Mouse (Mus musculus): ENCODE data around the gene Thbd. TPM values are rescaled to one million over a fixed set of nuclear protein-coding genes. Genes with fewer than 3 reads are reported as not detected.
A peak's percentile ranks its signal among the peaks of the same experiment; 100 is the strongest.

Thbd gene
- 10 to 100 TPM; 41.8 to 57.1 TPM for total RNA-seq (2021)

- peak; percentile 84 for DNase-seq (ENCODE audit: low spot score)
- intact Hi-C loops (cut with DNase I) = loop anchor here (5.0 kb wide), 5 partner anchors 129 to 249 kb away; no protein-coding TSS in a partner anchor
These were observed at the start of gene Thbd for GRCm38 (mm10) chr2:148407870-148408760. Thbd (minus strand) TSS chr2:148408188.

- no peak for DNase-seq (ENCODE audit: low spot score)
- intact Hi-C loops (cut with DNase I) = no loop called here
These were observed 47.4 kb upstream of the Thbd start for GRCm38 (mm10) chr2:148455341-148455740.

- intact Hi-C loops (cut with DNase I) = no loop called here
These were observed 46.1 kb upstream of the Thbd start for GRCm38 (mm10) chr2:148454014-148454542.

GRCm38 (mm10) chr2:148453061-148453460 is 45.1 kb upstream of the Thbd start:
- no peak for DNase-seq (ENCODE audit: low spot score)

More at GRCm38 (mm10) chr2:148454014-148454542, 46.1 kb upstream of the Thbd start:
- DNase-seq (ENCODE audit: low spot score) = no peak

GRCm38 (mm10) chr2:148451498-148451897 is 43.5 kb upstream of the Thbd start:
- no peak for DNase-seq (ENCODE audit: low spot score)
- intact Hi-C loops (cut with DNase I) = no loop called here

More at GRCm38 (mm10) chr2:148453061-148453460, 45.1 kb upstream of the Thbd start:
- intact Hi-C loops (cut with DNase I) = no loop called here

GRCm38 (mm10) chr2:148450616-148451015 is 42.6 kb upstream of the Thbd start:
- intact Hi-C loops (cut with DNase I) = no loop called here
- no peak for DNase-seq (ENCODE audit: low spot score)

GRCm38 (mm10) chr2:148449659-148450058 is 41.7 kb upstream of the Thbd start:
- no peak for DNase-seq (ENCODE audit: low spot score)
- intact Hi-C loops (cut with DNase I) = loop anchor here (10.0 kb wide), 1 partner anchor 85 kb away; no protein-coding TSS in a partner anchor

GRCm38 (mm10) chr2:148446446-148446845 is 38.5 kb upstream of the Thbd start:
- DNase-seq (ENCODE audit: low spot score) = no peak
- intact Hi-C loops (cut with DNase I) = loop anchor here (10.0 kb wide), 1 partner anchor 88 kb away; no protein-coding TSS in a partner anchor

- intact Hi-C loops (cut with DNase I) = loop anchor here (10.0 kb wide), 1 partner anchor 89 kb away; no protein-coding TSS in a partner anchor
- no peak for DNase-seq (ENCODE audit: low spot score)
These were observed 37.6 kb upstream of the Thbd start for GRCm38 (mm10) chr2:148445616-148446015.

- DNase-seq (ENCODE audit: low spot score) = no peak
- intact Hi-C loops (cut with DNase I) = loop anchor here (10.0 kb wide), 1 partner anchor 90 kb away; no protein-coding TSS in a partner anchor
These were observed 36.5 kb upstream of the Thbd start for GRCm38 (mm10) chr2:148444472-148444871.

GRCm38 (mm10) chr2:148443249-148443958 is 35.4 kb upstream of the Thbd start, which contains the start of gene Cd93:
Cd93 (minus strand) TSS chr2:148443563.
- intact Hi-C loops (cut with DNase I) = loop anchor here (2.0 to 10.0 kb wide), 2 partner anchors 33 to 91 kb away; no protein-coding TSS in a partner anchor
- DNase-seq (ENCODE audit: low spot score) = peak; percentile 66

- intact Hi-C loops (cut with DNase I) = loop anchor here (2.0 to 10.0 kb wide), 2 partner anchors 34 to 92 kb away; no protein-coding TSS in a partner anchor
These were observed 34.7 kb upstream of the Thbd start for GRCm38 (mm10) chr2:148442710-148443109.

GRCm38 (mm10) chr2:148442172-148442571 is 34.2 kb upstream of the Thbd start:
- DNase-seq (ENCODE audit: low spot score) = no peak
- intact Hi-C loops (cut with DNase I) = loop anchor here (2.0 to 10.0 kb wide), 2 partner anchors 35 to 93 kb away; no protein-coding TSS in a partner anchor

More at GRCm38 (mm10) chr2:148442710-148443109, 34.7 kb upstream of the Thbd start:
- DNase-seq (ENCODE audit: low spot score) = no peak

- intact Hi-C loops (cut with DNase I) = loop anchor here (10.0 kb wide), 1 partner anchor 93 kb away; no protein-coding TSS in a partner anchor
- no peak for DNase-seq (ENCODE audit: low spot score)
These were observed 33.4 kb upstream of the Thbd start for GRCm38 (mm10) chr2:148441421-148441820.

- no peak for DNase-seq (ENCODE audit: low spot score)
- intact Hi-C loops (cut with DNase I) = loop anchor here (10.0 kb wide), 1 partner anchor 95 kb away; no protein-coding TSS in a partner anchor
These were observed 31.8 kb upstream of the Thbd start for GRCm38 (mm10) chr2:148439691-148440276.

GRCm38 (mm10) chr2:148436285-148436684 is 28.3 kb upstream of the Thbd start:
- DNase-seq (ENCODE audit: low spot score) = no peak
- intact Hi-C loops (cut with DNase I) = no loop called here

GRCm38 (mm10) chr2:148432346-148432745 is 24.4 kb upstream of the Thbd start:
- intact Hi-C loops (cut with DNase I) = no loop called here

GRCm38 (mm10) chr2:148430941-148431340 is 23.0 kb upstream of the Thbd start:
- intact Hi-C loops (cut with DNase I) = no loop called here
- DNase-seq (ENCODE audit: low spot score) = no peak

More at GRCm38 (mm10) chr2:148432346-148432745, 24.4 kb upstream of the Thbd start:
- DNase-seq (ENCODE audit: low spot score) = no peak

- no peak for DNase-seq (ENCODE audit: low spot score)
- intact Hi-C loops (cut with DNase I) = no loop called here
These were observed 21.1 kb upstream of the Thbd start for GRCm38 (mm10) chr2:148429001-148429505.
